Mouse (Mus musculus) left cerebral cortex, postnatal 36 days (tissue): ENCODE results near the gene Calca. TPM values are rescaled to one million over a fixed set of nuclear protein-coding genes. Genes with fewer than 3 reads are reported as not detected.
"Not testable (repeated sequence)": the region's sequence is repeated elsewhere in the genome, so short reads cannot be mapped to it uniquely, and the experiment has no call there.

Source experiments
- DNase-seq, 2 experiments: peaks; one replicate each; pipeline ENCODE4 v3.0.0; 2021 to 2022; ENCODE audit warnings: low spot score in 2 of 2, mixed read lengths in 1 of 2
- intact Hi-C: fragments of 180-260 bp; cut with DNase I; formaldehyde crosslinking; loops from one replicate; pipeline ENCODE4 v1.15.1; 2025
- total RNA-seq, 2 experiments: library from RNA; stranded (reverse); gene quantifications; 2 replicates each; pipeline ENCODE4 v1.2.3; 2021

Gene Calca
- 1 to 10 TPM; 1.3 to 1.7 TPM for total RNA-seq

- intact Hi-C loops, result no loop called here
- no peak for DNase-seq
These were observed at the start of gene Calca for GRCm38 (mm10) chr7:114636102-114636501. Gene Calca (minus strand): TSS chr7:114636357.

- no peak for DNase-seq
- intact Hi-C loops, result no loop called here
These were observed 36.5 kb upstream of the Calca start for GRCm38 (mm10) chr7:114672697-114673096.

- intact Hi-C loops, result no loop called here
- DNase-seq, result no peak
These were observed 35.2 kb upstream of the Calca start for GRCm38 (mm10) chr7:114671405-114671804.

GRCm38 (mm10) chr7:114649730-114650129, 13.6 kb upstream of the Calca start:
- no peak for DNase-seq
- intact Hi-C loops, result no loop called here

- intact Hi-C loops, result no loop called here
- DNase-seq, result no peak
These were observed 12.6 kb upstream of the Calca start for GRCm38 (mm10) chr7:114648791-114649190.

GRCm38 (mm10) chr7:114635569-114636101, 522 bp downstream of the Calca start:
- DNase-seq, result peak; percentile 26 to 32
- intact Hi-C loops, result loop anchor here (2.0 kb wide), 1 partner anchor 55 kb away; no protein-coding TSS in a partner anchor

- intact Hi-C loops, result loop anchor here (2.0 kb wide), 1 partner anchor 54 kb away; no protein-coding TSS in a partner anchor
These were observed 1.8 kb downstream of the Calca start for GRCm38 (mm10) chr7:114634386-114634785.

GRCm38 (mm10) chr7:114625966-114626365, 10.2 kb downstream of the Calca start:
- intact Hi-C loops, result no loop called here
- DNase-seq, result no peak

More at GRCm38 (mm10) chr7:114634386-114634785, 1.8 kb downstream of the Calca start:
- DNase-seq, result no peak

- DNase-seq, result no peak
- intact Hi-C loops, result no loop called here
These were observed 19.4 kb downstream of the Calca start for GRCm38 (mm10) chr7:114616759-114617158.

- DNase-seq, intact Hi-C loops: not testable (repeated sequence)
These were observed 41.8 kb downstream of the Calca start for GRCm38 (mm10) chr7:114594391-114594790.

- intact Hi-C loops, result loop anchor here (5.0 kb wide), 2 partner anchors 95 to 150 kb away; no protein-coding TSS in a partner anchor
These were observed 53.7 kb downstream of the Calca start for GRCm38 (mm10) chr7:114582441-114582840.

More at GRCm38 (mm10) chr7:114582441-114582840, 53.7 kb downstream of the Calca start:
- no peak for DNase-seq

Other genes starting within 250 kb of the Calca start
- gene Pde3b, start 221.1 kb downstream of the Calca start, total RNA-seq, result 1 to 10 TPM; 6.8 to 9.1 TPM
- 1 to 10 TPM; 1.7 to 2.1 TPM for gene Cyp2r1, start 73.4 kb downstream of the Calca start, total RNA-seq
- not detected for gene Calcb, start 82.3 kb upstream of the Calca start, total RNA-seq
- gene Insc, start 107.3 kb upstream of the Calca start, total RNA-seq, result 1 to 10 TPM; 2.6 to 3.2 TPM